Mouse (Mus musculus) kidney, embryonic 15.5 days (tissue): ENCODE data around the gene Cabs1. TPM values are rescaled to one million over a fixed set of nuclear protein-coding genes. Genes with fewer than 3 reads are reported as not detected.

ENCODE experiments used
- ATAC-seq: fragments of 200-750 bp; cut with Nextera tagmentation; replicated peaks from 2 replicates; pipeline ENCODE4 v1.8.0; 2017; ENCODE audit warnings: moderate TSS enrichment; ENCODE audit not compliant: low FRiP score
- H3K27ac ChIP-seq: fragments of 300-500 bp; sonication (generic); 2 replicates; pipeline ENCODE4 v1.5.1; 2015; ENCODE audit warnings: mild to moderate bottlenecking, inconsistent platforms
- H3K27me3 ChIP-seq: fragments of 300-500 bp; sonication (generic); 2 replicates; pipeline ENCODE4 v1.6.1; 2015; ENCODE audit warnings: inconsistent platforms
- H3K36me3 ChIP-seq: fragments of 300-500 bp; sonication (generic); 2 replicates; pipeline ENCODE4 v1.6.1; 2015; ENCODE audit warnings: inconsistent platforms
- H3K4me1 ChIP-seq: fragments of 300-500 bp; sonication (generic); 2 replicates; pipeline ENCODE4 v1.6.1; 2015; ENCODE audit warnings: inconsistent platforms
- H3K4me2 ChIP-seq: fragments of 300-500 bp; sonication (generic); 2 replicates; pipeline ENCODE4 v1.6.1; 2015; ENCODE audit warnings: moderate library complexity, mild to moderate bottlenecking, inconsistent platforms
- H3K4me3 ChIP-seq: fragments of 300-500 bp; sonication (generic); replicated peaks from 2 replicates; pipeline ENCODE4 v1.5.1; 2015; ENCODE audit warnings: mild to moderate bottlenecking, inconsistent platforms
- H3K9ac ChIP-seq: fragments of 300-500 bp; sonication (generic); 2 replicates; pipeline ENCODE4 v1.6.1; 2015; ENCODE audit warnings: mild to moderate bottlenecking, inconsistent platforms
- H3K9me3 ChIP-seq: fragments of 300-500 bp; sonication (generic); replicated peaks from 2 replicates; pipeline ENCODE4 v1.6.1; 2016; ENCODE audit warnings: inconsistent platforms
- WGBS: fragments of 180-500 bp; shearing (Covaris S2); methylation state at CpG from one replicate; pipeline ENCODE4 v1.1.7; 2015; ENCODE audit warnings: mixed read lengths; 5-methylcytosine and 5-hydroxymethylcytosine counted together
- polyA plus RNA-seq: library from polyadenylated mRNA; unstranded; fragments of >200 nt; fragmentation: Nextera tagmentation; extraction: Ambion mirVana; gene quantifications from 2 replicates; pipeline ENCODE4 v1.2.1, GENCODE M21; 2015

Cabs1 gene
- not detected in 2 replicates for polyA plus RNA-seq

DNA sequence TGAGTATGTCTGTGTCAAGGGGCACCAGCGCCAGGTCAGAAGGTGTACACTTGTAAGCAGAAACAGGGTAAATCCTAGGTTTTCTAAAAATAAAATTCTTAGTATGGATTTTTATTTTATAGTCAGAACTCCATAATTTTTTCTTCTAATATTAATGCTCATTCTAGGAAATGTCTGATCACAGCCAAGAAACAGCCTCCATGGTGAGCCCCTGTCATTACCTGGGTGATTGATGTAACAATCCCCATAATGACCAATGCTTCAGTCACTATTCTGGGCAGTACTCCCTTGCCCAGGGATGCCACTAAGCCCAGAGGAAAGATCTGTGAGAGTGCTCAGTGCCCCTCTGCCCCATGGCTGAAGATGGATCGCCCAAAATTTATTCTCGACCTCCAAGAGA lies at the start of gene Cabs1:
Gene Cabs1 (plus strand): TSS at position 301 of the 400 bp plus-strand sequence.
- no peak within 1 kb of the TSS for H3K4me3 ChIP-seq
- no peak within 1 kb of the TSS for H3K4me2 ChIP-seq
- 90% methylated on average over 3 of the region's 3 CpGs for WGBS
- no peaks in the 10 kb centered on the region for H3K9me3 ChIP-seq
- no peaks in the 10 kb centered on the region for H3K36me3 ChIP-seq
- H3K27me3 ChIP-seq = no peaks in the 10 kb centered on the region
- no peak within 1 kb of the TSS for H3K9ac ChIP-seq
- H3K4me1 ChIP-seq = no peaks in the 10 kb centered on the region
- H3K27ac ChIP-seq = no peak within 1 kb of the TSS
- no peak for ATAC-seq

DNA sequence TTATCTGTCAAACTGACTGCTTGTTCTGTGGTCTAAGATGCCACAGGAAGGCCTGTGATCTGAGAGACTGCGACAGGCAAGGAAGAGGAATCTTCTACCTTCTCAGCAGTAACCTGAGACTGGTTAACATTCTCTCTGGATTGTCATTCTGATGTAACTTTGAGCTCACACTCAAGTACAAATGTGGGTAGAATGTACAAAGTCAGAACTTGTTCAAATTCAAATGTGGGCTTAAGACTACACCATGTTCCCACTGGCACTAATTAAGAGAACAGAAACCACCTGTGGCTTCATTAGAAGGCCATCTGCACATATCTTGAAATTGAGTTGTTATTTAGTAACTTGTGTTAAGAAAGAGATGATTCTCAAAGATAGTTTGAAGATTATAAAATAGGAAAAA lies 47.6 kb upstream of the Cabs1 start:
- H3K4me2 ChIP-seq = no peak overlapping the region
- no peaks in the 10 kb centered on the region for H3K27me3 ChIP-seq
- H3K4me3 ChIP-seq = no peak overlapping the region
- no peak overlapping the region for H3K9ac ChIP-seq
- 64% methylated on average over 1 of the region's 1 CpGs for WGBS
- no peaks in the 10 kb centered on the region for H3K36me3 ChIP-seq
- no peak overlapping the region for H3K27ac ChIP-seq
- no peaks in the 10 kb centered on the region for H3K4me1 ChIP-seq
- no peak for ATAC-seq
- no peaks in the 10 kb centered on the region for H3K9me3 ChIP-seq

DNA sequence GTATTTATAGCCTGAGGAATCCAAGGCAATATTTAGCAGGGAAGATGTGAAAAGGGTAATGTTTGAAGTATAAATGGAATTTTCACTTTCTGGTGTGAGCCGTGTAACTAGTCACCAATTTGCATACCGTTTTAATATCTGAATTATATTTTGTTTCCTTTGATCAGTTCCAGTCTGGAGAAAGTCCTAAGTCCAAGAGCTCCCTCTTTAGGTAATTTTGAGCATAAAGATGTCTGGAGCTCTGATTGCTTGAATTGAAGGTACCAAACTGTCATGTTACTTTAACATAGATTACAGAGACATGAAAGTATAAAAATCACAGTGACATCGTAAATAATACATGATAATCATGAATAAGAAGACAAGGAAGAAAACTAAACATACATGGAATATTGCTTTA lies 38.5 kb upstream of the Cabs1 start:
- WGBS = 46% methylated on average over 3 of the region's 3 CpGs
- H3K9me3 ChIP-seq = no peaks in the 10 kb centered on the region
- H3K9ac ChIP-seq = no peak overlapping the region
- no peak for ATAC-seq
- no peak overlapping the region for H3K4me3 ChIP-seq
- H3K36me3 ChIP-seq = no peaks in the 10 kb centered on the region
- H3K27me3 ChIP-seq = no peaks in the 10 kb centered on the region
- H3K4me2 ChIP-seq = no peak overlapping the region
- no peak overlapping the region for H3K27ac ChIP-seq
- H3K4me1 ChIP-seq = no peaks in the 10 kb centered on the region

DNA sequence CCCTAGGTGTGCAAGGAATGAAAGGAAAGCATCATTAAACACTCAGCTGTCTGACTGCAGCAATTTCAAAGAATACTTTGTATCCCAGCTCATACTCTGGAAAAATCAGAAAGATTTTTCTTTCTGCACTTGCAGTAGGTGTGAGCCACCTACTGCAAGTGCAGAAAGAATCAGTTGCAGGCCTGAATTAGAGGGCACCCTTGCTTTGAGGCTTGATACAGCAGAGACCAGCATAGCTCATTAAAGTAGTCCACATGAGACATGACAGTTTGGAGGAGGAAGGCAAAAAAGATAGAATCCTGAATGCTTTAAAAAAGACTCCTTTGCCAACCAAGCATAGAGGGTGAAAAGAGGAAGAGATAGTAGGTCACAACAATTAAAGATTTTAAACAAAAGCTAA lies 36.7 kb upstream of the Cabs1 start:
- no peak overlapping the region for H3K27ac ChIP-seq
- H3K4me2 ChIP-seq = no peak overlapping the region
- no peak overlapping the region for H3K4me3 ChIP-seq
- H3K9ac ChIP-seq = no peak overlapping the region
- no peaks in the 10 kb centered on the region for H3K4me1 ChIP-seq
- H3K36me3 ChIP-seq = no peaks in the 10 kb centered on the region
- H3K27me3 ChIP-seq = no peaks in the 10 kb centered on the region
- no peaks in the 10 kb centered on the region for H3K9me3 ChIP-seq
- ATAC-seq = no peak

DNA sequence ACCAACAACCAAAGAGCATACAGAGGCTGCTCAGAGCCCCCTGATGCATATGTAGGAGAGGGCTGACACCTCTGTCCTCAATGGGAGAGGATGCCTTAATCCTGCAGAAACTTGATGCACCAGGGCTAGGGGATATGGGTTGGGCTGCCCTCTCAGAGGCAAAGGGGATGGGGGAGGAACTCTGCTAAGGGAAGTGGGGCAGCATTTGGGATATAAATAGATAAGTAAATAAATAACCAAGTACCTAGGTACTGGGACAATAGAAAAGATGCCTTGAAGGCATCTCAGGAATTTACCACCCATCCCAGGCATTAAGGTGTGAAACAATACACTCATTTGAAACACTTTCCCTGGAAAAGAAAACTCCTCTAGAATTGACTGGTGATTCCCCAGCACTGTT lies 27.4 kb upstream of the Cabs1 start:
- no peak overlapping the region for H3K27ac ChIP-seq
- no peak for ATAC-seq
- H3K9me3 ChIP-seq = no peaks in the 10 kb centered on the region
- H3K4me3 ChIP-seq = no peak overlapping the region
- no peaks in the 10 kb centered on the region for H3K27me3 ChIP-seq
- H3K36me3 ChIP-seq = no peaks in the 10 kb centered on the region
- H3K9ac ChIP-seq = no peak overlapping the region
- no peaks in the 10 kb centered on the region for H3K4me1 ChIP-seq
- no peak overlapping the region for H3K4me2 ChIP-seq

DNA sequence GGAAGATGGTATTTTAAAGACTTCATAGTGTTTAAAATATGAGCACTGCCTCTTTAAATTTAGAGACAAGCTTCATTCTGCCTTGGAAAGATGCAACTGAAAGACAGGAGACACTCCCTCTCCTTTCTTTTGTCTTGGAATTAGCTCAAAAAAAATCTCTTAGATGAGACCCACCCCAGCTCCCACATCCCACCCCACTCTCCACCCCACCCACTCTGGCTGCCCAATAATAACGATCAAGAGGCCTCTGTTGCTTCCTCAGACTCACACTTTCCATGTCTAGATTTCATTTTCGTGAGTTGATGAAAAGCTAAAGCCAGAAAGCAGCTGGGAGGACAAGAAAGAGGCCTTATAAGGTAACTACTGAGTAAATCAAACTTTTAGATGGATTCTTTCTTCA lies 10.0 kb upstream of the Cabs1 start, which contains the start of the genes 2310003L06Rik and Gm28434:
Gene 2310003L06Rik (plus strand): TSS at position 259 of the 400 bp plus-strand sequence.
Gene Gm28434 (plus strand): TSS at position 317 of the 400 bp plus-strand sequence.
- Histone ChIP-seq H3K4me2 (no peak within 1 kb of the TSS), H3K4me1 (no peaks in the 10 kb centered on the region), H3K4me3 (no peak within 1 kb of the TSS), H3K27me3 (no peaks in the 10 kb centered on the region), H3K9ac (no peak within 1 kb of the TSS), H3K27ac (no peak within 1 kb of the TSS), H3K9me3 (no peaks in the 10 kb centered on the region), H3K36me3 (no peaks in the 10 kb centered on the region)
- 63% methylated on average over 2 of the region's 2 CpGs for WGBS
- no peak for ATAC-seq

DNA sequence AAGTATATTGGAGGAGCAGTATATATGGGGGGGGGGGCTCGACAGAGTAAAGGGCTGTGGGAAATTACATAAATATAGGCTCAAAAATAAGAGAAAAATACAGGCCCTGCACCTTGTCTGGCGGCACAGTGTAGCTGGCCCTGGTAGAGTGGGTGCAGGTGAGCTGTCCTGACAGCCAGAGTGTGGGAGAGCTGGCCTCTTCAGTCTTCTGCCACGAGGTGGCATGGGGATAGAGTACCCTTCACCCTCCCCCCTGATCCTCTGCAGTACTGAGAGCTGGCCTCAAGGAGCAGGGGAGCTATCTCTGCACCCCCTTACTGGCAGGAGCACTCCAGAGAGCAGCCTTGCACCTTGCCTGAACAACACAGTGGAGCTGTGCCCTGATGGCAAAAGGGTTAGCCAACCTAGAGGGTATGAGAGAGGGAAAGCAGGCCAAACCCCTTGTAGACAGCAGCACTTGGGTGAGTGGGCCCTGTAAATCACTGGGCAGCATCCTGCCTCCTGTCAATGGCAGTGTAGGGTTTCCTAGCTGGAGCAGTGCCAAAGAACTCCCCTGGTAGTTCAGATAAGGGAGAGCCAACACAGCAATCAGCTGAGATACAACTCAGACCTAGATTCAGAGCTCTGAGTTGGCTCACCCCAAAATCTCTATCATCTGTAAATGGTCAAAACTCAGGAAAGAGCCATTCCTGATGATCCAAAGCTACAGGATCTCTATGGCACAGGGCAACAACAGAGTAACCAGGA lies 3.4 kb downstream of the Cabs1 start:
- no peaks in the 10 kb centered on the region for H3K27me3 ChIP-seq
- H3K4me2 ChIP-seq = no peak overlapping the region
- peak; percentile 33; the same call in 1 of the 2 replicates for ATAC-seq
- H3K4me3 ChIP-seq = no peak overlapping the region
- H3K27ac ChIP-seq = no peak overlapping the region
- no peaks in the 10 kb centered on the region for H3K4me1 ChIP-seq
- no peaks in the 10 kb centered on the region for H3K9me3 ChIP-seq
- no peak overlapping the region for H3K9ac ChIP-seq
- H3K36me3 ChIP-seq = no peaks in the 10 kb centered on the region
- WGBS = 69% methylated on average over 3 of the region's 3 CpGs

DNA sequence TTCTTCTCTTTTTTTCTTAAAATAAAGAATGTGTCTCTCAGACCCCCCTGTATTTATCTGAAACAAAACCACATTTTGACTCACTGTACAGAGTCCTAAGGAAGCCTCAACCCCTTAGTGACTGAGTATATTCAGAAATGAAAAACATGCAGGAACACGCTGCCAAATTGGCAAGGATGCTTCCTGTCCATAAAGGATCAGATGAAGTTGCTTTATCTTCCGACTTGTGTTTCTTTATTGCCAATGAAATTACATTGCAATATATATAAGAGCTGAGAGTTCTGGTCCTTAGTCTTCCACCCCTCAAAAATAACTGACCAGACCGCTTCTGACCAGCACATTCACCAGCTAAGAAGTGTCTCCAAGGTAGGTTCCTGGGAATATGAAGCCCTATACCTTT lies 23.0 kb downstream of the Cabs1 start, which contains the start of gene Smr3a:
Gene Smr3a (plus strand): TSS at position 301 of the 400 bp plus-strand sequence.
- Histone ChIP-seq H3K9me3 (no peaks in the 10 kb centered on the region), H3K36me3 (no peaks in the 10 kb centered on the region), H3K9ac (no peak within 1 kb of the TSS), H3K4me1 (no peaks in the 10 kb centered on the region), H3K27ac (no peak within 1 kb of the TSS), H3K4me3 (no peak within 1 kb of the TSS), H3K27me3 (no peaks in the 10 kb centered on the region), H3K4me2 (no peak within 1 kb of the TSS)
- 86% methylated on average over 3 of the region's 3 CpGs for WGBS
- ATAC-seq = no peak

DNA sequence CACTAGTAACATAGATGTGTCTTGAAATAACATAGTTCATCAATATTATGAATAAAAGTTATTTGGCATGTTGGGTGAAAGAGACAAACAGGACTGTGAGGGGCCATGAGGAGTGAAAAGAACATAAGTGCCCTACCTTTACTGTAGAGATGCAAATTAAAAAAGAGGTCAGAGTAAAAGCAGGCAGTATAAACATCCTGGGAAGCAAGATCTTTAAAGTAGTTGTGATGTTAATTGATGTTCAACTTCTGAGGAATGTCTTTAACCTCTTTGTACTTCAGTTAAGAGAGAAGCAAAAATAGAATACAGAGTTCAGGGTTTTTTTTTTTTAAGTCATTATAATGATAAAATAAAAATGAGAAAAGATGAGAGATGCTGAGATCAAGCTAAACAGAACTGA lies 26.0 kb downstream of the Cabs1 start:
- no peak overlapping the region for H3K4me3 ChIP-seq

More for the DNA sequence above, 26.0 kb downstream of the Cabs1 start:
- H3K9ac ChIP-seq = no peak overlapping the region
- no peaks in the 10 kb centered on the region for H3K27me3 ChIP-seq
- no peaks in the 10 kb centered on the region for H3K36me3 ChIP-seq
- ATAC-seq = no peak
- H3K4me2 ChIP-seq = no peak overlapping the region
- H3K27ac ChIP-seq = no peak overlapping the region
- no peaks in the 10 kb centered on the region for H3K4me1 ChIP-seq
- H3K9me3 ChIP-seq = no peaks in the 10 kb centered on the region

Other genes starting within 250 kb of the Cabs1 start
- gene Csn1s2a, start 204.9 kb upstream of the Cabs1 start, polyA plus RNA-seq = not detected in 2 replicates
- not detected in 2 replicates for gene Csn1s2b, start 171.4 kb upstream of the Cabs1 start, polyA plus RNA-seq
- not detected in 2 replicates for gene Prr27, start 153.8 kb upstream of the Cabs1 start, polyA plus RNA-seq
- gene Odam, start 94.4 kb upstream of the Cabs1 start, polyA plus RNA-seq = not detected in 2 replicates
- 0.42 and 0.67 TPM in 2 replicates for gene Csn3, start 53.9 kb upstream of the Cabs1 start, polyA plus RNA-seq
- not detected in 2 replicates for gene 2310003L06Rik, start 10.0 kb upstream of the Cabs1 start, polyA plus RNA-seq
- not detected in 2 replicates for gene Gm28434, start 9.9 kb upstream of the Cabs1 start, polyA plus RNA-seq
- gene Smr3a, start 23.1 kb downstream of the Cabs1 start, polyA plus RNA-seq = not detected in 2 replicates
- not detected in 2 replicates for gene Smr2, start 107.1 kb downstream of the Cabs1 start, polyA plus RNA-seq
- not detected in 2 replicates for gene Gm11116, start 132.1 kb downstream of the Cabs1 start, polyA plus RNA-seq
- gene Gm11115, start 174.7 kb downstream of the Cabs1 start, polyA plus RNA-seq = not detected in 2 replicates